Mouse (Mus musculus) bone marrow, adult 2 months (tissue): ENCODE measurements around the gene Aim2.

Source experiments
- CTCF ChIP-seq: fragments of 200-500 bp; IDR thresholded peaks from 2 replicates; pipeline ENCODE4 v1.5.1; 2011; ENCODE audit warnings: low read length, control low read depth; ENCODE audit not compliant: control insufficient read depth, insufficient read depth
- POLR2A ChIP-seq: fragments of 200-500 bp; IDR thresholded peaks from 2 replicates; pipeline ENCODE4 v1.6.1; 2011; ENCODE audit warnings: low read depth, mild to moderate bottlenecking, control low read depth, low read length, borderline replicate concordance; ENCODE audit not compliant: control insufficient read depth

DNA sequence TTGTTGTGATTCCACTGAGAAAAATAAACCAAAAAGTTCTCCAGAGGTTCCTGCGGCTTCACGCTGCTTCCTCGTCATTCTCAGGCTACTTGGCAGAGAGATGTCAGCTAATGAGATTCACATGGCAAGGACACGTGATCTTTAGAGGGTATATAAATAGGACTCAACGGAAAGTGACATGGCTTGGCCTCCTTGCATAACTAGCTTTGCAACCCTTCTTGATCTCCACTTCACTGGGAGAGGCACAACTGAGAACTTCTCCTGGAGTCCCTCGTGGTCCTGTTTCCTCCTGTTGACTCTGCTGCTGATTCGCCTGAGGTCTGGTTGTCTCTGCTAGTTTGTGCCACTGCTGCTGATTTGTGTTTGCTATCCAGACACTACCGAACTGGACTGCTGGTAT lies 76.7 kb downstream of the Aim2 start:
- TF ChIP-seq CTCF (no peak), POLR2A (no peak)
